Mouse (Mus musculus) cerebellum, adult 9-11 months (tissue): ENCODE results near the gene Adamts14.

Source experiments
- DNase-seq: peaks from one replicate; pipeline ENCODE4 v3.0.0; 2022

The Adamts14 gene

DNA sequence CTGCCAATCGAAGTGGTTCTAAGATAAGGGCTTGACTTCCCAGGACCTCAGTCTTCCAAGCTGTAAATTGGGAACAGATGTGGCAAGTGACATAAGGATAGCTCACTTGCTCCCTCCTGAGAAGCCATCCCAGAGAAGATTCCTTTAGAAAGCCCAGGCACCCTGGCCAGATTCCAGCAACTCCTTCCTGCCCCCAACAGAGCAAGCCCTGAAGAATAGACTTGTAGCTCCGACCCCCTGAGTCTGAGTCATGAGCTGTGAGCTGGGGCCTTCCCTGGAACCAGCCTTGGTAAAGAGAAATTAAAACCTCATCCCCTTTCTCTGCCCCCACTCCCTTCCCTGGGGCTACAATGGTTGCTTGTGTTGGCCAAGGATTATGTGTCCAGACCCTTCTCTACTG, 1.3 kb upstream of the Adamts14 start:
- DNase-seq, result no peak

DNA sequence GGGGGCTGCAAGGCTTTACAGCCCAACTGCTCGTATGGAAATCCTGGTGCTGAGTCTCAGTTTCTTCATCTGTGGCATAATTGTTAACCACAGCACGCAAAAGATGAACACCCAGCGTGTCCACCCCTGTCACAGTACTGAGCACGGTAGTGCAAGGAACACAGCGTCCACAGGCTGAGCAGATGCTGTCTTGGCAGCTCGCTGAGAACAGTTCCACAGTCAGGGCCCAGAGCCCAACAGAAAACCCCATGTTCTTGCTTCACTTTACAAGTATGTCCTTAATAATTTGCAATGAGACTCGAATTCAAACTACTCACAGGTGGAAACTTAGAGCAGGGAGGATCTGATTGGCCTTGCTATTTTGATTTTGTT, 592 bp upstream of the Adamts14 start:
- DNase-seq, result no peak

GRCm38 (mm10) chr10:61272631-61273030, 607 bp downstream of the Adamts14 start:
- no peak for DNase-seq

DNA sequence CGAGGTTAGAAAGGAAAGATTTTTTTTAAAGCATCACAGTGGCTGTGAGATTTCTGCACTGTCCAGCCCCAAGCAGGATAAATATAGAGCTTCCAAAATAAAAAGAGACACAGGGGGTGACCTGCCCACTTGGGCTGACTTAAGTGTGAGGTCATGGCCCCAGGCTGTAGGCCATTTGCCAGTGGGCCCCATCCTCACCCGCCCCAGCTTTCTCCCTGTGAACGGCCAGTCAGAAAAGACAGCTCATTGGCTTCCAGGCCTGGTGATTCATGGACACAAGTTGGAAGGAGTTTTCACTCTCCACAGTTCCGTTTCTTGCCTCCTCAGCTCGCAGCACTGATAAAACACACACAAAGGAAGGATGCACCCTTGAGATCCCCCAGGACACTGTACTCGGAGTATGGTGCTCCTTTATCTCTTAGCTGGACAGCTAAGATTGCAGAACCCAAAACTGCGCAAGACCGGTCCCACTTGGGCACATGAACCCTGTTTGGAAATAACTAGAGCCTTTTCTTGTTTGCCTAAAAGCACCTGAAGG, 1.1 kb downstream of the Adamts14 start:
- DNase-seq, result no peak

GRCm38 (mm10) chr10:61267378-61267777, 5.9 kb downstream of the Adamts14 start:
- no peak for DNase-seq

- no peak for DNase-seq
Observed at GRCm38 (mm10) chr10:61263606-61264005, 9.6 kb downstream of the Adamts14 start.

GRCm38 (mm10) chr10:61261229-61262156, 11.7 kb downstream of the Adamts14 start:
- DNase-seq, result peak; percentile 33

DNA sequence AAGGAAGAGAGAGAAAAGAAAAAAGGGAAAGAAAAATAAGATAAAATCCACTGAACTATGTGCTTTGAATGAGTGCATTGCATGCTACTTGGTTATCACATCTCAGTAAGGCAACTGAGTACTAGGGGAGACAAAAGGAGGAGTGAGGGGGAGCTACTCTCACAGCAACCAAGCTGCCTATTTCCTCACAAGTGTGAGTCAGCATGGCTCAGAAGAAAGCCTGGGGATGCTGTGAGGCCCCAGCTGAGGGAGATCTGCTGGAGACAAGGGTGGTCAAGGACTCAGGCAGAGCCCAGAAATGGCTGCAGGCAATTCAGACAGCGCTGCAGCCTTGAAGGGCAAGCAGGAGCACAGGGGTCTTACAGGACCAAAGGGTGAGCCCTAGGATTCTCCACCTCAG, 15.1 kb downstream of the Adamts14 start:
- no peak for DNase-seq

GRCm38 (mm10) chr10:61256665-61257064, 16.6 kb downstream of the Adamts14 start:
- DNase-seq, result no peak

GRCm38 (mm10) chr10:61255190-61255589, 18.0 kb downstream of the Adamts14 start:
- DNase-seq, result peak; percentile 11

DNA sequence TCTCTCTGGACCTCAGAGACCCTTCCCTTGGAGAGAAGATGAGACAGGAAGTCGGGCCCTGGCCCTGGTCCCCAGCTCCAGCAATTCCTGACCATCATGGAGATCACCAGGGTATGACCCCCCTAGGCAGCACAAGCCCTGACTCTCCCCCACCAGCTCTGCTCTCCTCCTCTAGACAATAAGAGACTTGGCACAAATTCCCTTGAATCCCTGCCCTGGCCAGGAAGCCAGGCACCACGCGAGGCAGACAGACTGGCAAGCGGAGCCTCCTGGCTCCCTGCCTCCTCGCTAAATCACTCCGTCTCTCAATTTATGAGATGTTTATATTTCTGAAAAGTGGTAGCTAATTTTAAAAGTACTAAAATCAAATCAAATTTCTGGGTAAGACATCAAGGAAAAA, 18.5 kb downstream of the Adamts14 start:
- peak; percentile 85 for DNase-seq

GRCm38 (mm10) chr10:61249951-61250350, 23.3 kb downstream of the Adamts14 start:
- no peak for DNase-seq

- DNase-seq, result no peak
Observed at GRCm38 (mm10) chr10:61248596-61249114, 24.6 kb downstream of the Adamts14 start.

- DNase-seq, result no peak
Observed at GRCm38 (mm10) chr10:61246288-61246687, 26.9 kb downstream of the Adamts14 start.

DNA sequence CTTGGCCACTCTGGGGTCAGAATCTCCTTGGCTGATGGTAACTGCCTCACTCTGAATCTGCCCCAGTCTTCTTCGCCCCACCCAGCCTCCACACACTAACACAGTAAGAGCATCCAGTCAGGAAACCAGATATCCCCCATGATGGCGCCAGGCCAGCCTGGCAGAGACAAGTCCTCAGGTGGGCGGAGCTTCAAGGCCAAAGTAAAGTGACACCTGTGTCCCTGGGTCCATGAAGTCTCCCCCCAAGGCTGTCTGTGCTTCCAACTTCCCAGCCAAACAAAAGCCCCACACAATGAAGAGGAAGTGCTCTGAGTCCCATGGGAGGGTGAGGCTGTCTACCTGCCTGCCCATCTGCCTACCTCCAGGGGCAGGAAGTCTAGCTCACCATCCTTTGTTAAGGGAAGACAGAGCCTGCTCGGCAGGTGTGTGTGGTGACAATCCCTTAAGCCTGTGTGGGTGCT, 31.2 kb downstream of the Adamts14 start:
- no peak for DNase-seq

GRCm38 (mm10) chr10:61240108-61240920, 32.9 kb downstream of the Adamts14 start:
- no peak for DNase-seq

DNA sequence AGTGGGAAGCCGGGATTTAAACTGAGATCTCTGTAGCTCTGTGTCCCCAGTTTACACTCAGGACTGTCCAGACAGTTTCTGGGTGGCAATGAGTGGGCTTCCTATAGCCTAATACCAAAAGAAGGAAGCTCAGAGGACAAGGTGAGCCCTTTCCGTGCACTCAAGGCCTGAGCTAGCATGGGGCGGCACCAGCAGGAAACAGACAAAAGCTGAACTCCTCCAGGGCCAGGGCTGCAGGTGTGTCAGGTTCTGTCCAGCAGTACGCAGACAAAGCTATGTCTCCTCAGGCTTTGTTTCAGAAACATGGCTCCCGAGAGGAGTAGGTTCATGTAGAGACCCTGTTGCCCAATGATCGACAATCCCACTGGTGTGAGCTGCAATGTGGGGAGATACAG, 35.9 kb downstream of the Adamts14 start:
- DNase-seq, result no peak

- no peak for DNase-seq
Observed at GRCm38 (mm10) chr10:61236683-61237390, 36.4 kb downstream of the Adamts14 start.

DNA sequence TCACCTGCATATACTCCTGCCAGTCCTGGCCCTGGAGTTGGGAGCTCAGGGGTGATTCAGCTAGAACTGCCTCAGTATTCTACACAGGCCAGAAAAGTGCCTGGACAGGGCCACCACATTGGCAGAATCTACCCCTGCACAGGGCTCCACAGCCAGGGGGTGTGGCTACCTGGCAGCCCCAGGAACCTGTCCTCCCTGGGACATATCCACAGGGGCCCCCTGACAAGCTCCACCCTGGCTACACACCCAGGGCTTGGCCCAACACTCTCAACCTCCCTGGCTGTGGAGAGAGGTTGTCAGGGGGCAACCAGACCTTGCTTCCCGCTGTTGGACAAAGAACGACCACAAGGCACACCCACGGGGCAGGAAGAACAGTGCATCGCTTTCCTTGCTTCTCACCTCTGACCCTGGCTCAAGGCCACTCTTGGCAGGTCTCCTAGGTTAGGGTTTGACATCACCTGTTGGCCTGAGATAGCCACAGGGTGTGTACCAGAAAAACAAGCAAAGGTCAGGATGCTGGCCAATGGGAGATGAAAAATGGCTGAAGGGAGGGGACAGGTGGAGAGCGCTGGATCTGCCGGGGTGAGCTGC, 37.5 kb downstream of the Adamts14 start:
- DNase-seq, result no peak

GRCm38 (mm10) chr10:61234319-61234718, 38.9 kb downstream of the Adamts14 start:
- DNase-seq, result no peak

DNA sequence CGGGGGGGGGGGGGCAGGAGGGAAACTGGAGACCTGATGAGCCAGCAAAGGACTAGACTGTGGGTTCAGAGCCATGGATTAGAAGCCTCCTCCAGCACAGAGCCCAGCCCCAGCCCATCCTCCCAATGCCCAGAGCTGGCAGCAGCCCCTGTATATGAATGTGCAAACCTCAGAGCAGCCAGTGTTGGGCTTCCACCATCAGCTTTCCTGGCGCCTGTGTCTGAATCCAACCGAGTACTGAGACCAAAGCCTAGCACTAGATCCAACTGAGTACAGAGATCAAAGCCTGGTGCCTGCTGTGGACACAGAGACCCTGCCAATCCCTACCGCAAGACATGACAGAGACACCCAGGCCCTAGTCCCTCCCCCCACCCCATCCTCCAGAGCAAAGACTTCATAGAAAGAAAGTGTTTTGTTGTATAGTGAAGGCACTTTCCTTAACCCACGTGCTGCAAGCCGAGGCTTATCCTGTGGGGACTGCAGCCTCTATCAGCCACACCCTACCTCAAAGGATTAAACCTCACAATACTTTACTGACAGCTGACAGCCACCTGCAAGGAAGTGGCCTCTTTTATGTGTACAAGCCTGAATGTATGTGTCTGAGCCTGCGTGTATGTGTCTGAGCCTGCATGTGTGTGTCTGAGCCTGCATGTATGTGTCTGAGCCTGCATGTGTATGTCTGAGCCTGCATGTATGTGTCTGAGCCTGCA, 40.2 kb downstream of the Adamts14 start:
- DNase-seq, result no peak

DNA sequence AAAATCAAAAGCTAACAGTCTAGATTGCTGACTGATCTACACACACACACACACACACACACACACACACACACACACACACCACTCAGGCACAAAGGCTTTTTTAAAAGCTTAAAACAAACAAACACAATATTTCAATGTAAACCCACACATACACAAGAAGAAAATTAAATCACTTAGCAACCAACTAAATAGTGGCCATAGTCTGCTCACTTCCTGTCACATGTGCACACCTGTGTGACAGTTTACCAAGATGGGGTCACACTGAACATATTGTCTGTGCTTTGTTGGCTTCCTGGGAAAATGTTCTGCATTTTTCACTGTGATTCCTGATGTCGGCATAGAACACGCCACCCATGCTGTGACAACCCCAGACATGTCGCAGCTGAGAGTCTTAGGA, 41.5 kb downstream of the Adamts14 start:
- no peak for DNase-seq
